Mouse (Mus musculus): Measurements from ENCODE around the gene Lin7a. TPM values are rescaled to one million over a fixed set of nuclear protein-coding genes. Genes with fewer than 3 reads are reported as not detected.

The Lin7a gene
- polyA plus RNA-seq, 1 experiment, result not detected

GRCm38 (mm10) chr10:107389505-107389904 lies 118.0 kb downstream of the Lin7a start:
- no peak for TF ChIP-seq CTCF (IDR thresholded peaks at IDR 0.05; ENCODE audit: insufficient read depth, low read depth, low read length)
- TF ChIP-seq POLR2A (IDR thresholded peaks at IDR 0.05; ENCODE audit: insufficient read depth, low read depth, low read length), result no peak
- H3K4me3 ChIP-seq (ENCODE audit: insufficient read depth, low read depth, low read length), result no peak overlapping the region
- no peak overlapping the region for H3K27ac ChIP-seq (ENCODE audit: insufficient read depth, low read depth, low read length)
- 50% methylated on average over 4 of the region's 4 CpGs for WGBS
- no peaks in the 10 kb centered on the region for H3K4me1 ChIP-seq (ENCODE audit: control insufficient read depth, insufficient read depth, low read length)

- TF ChIP-seq CTCF (IDR thresholded peaks at IDR 0.05; ENCODE audit: insufficient read depth, low read depth, low read length), result no peak
- no peak for TF ChIP-seq POLR2A (IDR thresholded peaks at IDR 0.05; ENCODE audit: insufficient read depth, low read depth, low read length)
- H3K4me1 ChIP-seq (ENCODE audit: control insufficient read depth, insufficient read depth, low read length), result no peaks in the 10 kb centered on the region
- 29% methylated on average over 4 of the region's 4 CpGs for WGBS
- no peak overlapping the region for H3K27ac ChIP-seq (ENCODE audit: insufficient read depth, low read depth, low read length)
- H3K4me3 ChIP-seq (ENCODE audit: insufficient read depth, low read depth, low read length), result no peak overlapping the region
Observed at GRCm38 (mm10) chr10:107405347-107405746, 133.9 kb downstream of the Lin7a start.

- Histone ChIP-seq H3K27ac (ENCODE audit: insufficient read depth, low read depth, low read length) (no peak overlapping the region), H3K4me1 (ENCODE audit: control insufficient read depth, insufficient read depth, low read length) (no peaks in the 10 kb centered on the region), H3K4me3 (ENCODE audit: insufficient read depth, low read depth, low read length) (no peak overlapping the region)
- no peak for TF ChIP-seq POLR2A (IDR thresholded peaks at IDR 0.05; ENCODE audit: insufficient read depth, low read depth, low read length)
- no peak for TF ChIP-seq CTCF (IDR thresholded peaks at IDR 0.05; ENCODE audit: insufficient read depth, low read depth, low read length)
- 92% methylated on average over 14 of the region's 14 CpGs for WGBS
Observed at GRCm38 (mm10) chr10:107418306-107418705, 146.8 kb downstream of the Lin7a start.

GRCm38 (mm10) chr10:107436967-107437366 lies 165.5 kb downstream of the Lin7a start:
- Histone ChIP-seq H3K4me1 (ENCODE audit: control insufficient read depth, insufficient read depth, low read length) (no peaks in the 10 kb centered on the region), H3K4me3 (ENCODE audit: insufficient read depth, low read depth, low read length) (no peak overlapping the region), H3K27ac (ENCODE audit: insufficient read depth, low read depth, low read length) (no peak overlapping the region)
- no peak for TF ChIP-seq CTCF (IDR thresholded peaks at IDR 0.05; ENCODE audit: insufficient read depth, low read depth, low read length)
- no peak for TF ChIP-seq POLR2A (IDR thresholded peaks at IDR 0.05; ENCODE audit: insufficient read depth, low read depth, low read length)
- WGBS, result 57% methylated on average over 5 of the region's 5 CpGs

- Histone ChIP-seq H3K4me1 (ENCODE audit: control insufficient read depth, insufficient read depth, low read length) (no peaks in the 10 kb centered on the region), H3K27ac (ENCODE audit: insufficient read depth, low read depth, low read length) (no peak overlapping the region), H3K4me3 (ENCODE audit: insufficient read depth, low read depth, low read length) (no peak overlapping the region)
- no peak for TF ChIP-seq POLR2A (IDR thresholded peaks at IDR 0.05; ENCODE audit: insufficient read depth, low read depth, low read length)
- no peak for TF ChIP-seq CTCF (IDR thresholded peaks at IDR 0.05; ENCODE audit: insufficient read depth, low read depth, low read length)
- WGBS, result 18% methylated on average over 4 of the region's 4 CpGs
Observed at GRCm38 (mm10) chr10:107442781-107443180, 171.3 kb downstream of the Lin7a start.

- no peak overlapping the region for H3K27ac ChIP-seq (ENCODE audit: insufficient read depth, low read depth, low read length)
- WGBS, result 94% methylated on average over 5 of the region's 5 CpGs
- H3K4me3 ChIP-seq (ENCODE audit: insufficient read depth, low read depth, low read length), result no peak overlapping the region
- no peak for TF ChIP-seq POLR2A (IDR thresholded peaks at IDR 0.05; ENCODE audit: insufficient read depth, low read depth, low read length)
- no peak for TF ChIP-seq CTCF (IDR thresholded peaks at IDR 0.05; ENCODE audit: insufficient read depth, low read depth, low read length)
- H3K4me1 ChIP-seq (ENCODE audit: control insufficient read depth, insufficient read depth, low read length), result no peaks in the 10 kb centered on the region
Observed at GRCm38 (mm10) chr10:107449496-107450330, 178.2 kb downstream of the Lin7a start.

GRCm38 (mm10) chr10:107467819-107468218 lies 196.3 kb downstream of the Lin7a start:
- H3K27ac ChIP-seq (ENCODE audit: insufficient read depth, low read depth, low read length), result no peak overlapping the region
- H3K4me3 ChIP-seq (ENCODE audit: insufficient read depth, low read depth, low read length), result no peak overlapping the region
- 92% methylated on average over 7 of the region's 7 CpGs for WGBS
- no peaks in the 10 kb centered on the region for H3K4me1 ChIP-seq (ENCODE audit: control insufficient read depth, insufficient read depth, low read length)
- TF ChIP-seq CTCF (IDR thresholded peaks at IDR 0.05; ENCODE audit: insufficient read depth, low read depth, low read length) (no peak), POLR2A (IDR thresholded peaks at IDR 0.05; ENCODE audit: insufficient read depth, low read depth, low read length) (no peak)

Other genes starting within 250 kb of the Lin7a start
- gene Acss3, start 148.0 kb upstream of the Lin7a start, polyA plus RNA-seq (2012; ENCODE audit: insufficient read depth, insufficient read length, low replicate concordance, missing spikeins), result not detected in 2 replicates
- gene Myf5, start 214.4 kb downstream of the Lin7a start, polyA plus RNA-seq (2012; ENCODE audit: insufficient read depth, insufficient read length, low replicate concordance, missing spikeins), result not detected in 2 replicates
- not detected in 2 replicates for gene Myf6, start 223.1 kb downstream of the Lin7a start, polyA plus RNA-seq (2012; ENCODE audit: insufficient read depth, insufficient read length, low replicate concordance, missing spikeins)

Data from olfactory bulb, adult 2 months (tissue).